Mouse (Mus musculus): ENCODE results near the gene Eif4b.
A peak's percentile ranks its signal among the peaks of the same experiment; 100 is the strongest.

Eif4b gene

DNA sequence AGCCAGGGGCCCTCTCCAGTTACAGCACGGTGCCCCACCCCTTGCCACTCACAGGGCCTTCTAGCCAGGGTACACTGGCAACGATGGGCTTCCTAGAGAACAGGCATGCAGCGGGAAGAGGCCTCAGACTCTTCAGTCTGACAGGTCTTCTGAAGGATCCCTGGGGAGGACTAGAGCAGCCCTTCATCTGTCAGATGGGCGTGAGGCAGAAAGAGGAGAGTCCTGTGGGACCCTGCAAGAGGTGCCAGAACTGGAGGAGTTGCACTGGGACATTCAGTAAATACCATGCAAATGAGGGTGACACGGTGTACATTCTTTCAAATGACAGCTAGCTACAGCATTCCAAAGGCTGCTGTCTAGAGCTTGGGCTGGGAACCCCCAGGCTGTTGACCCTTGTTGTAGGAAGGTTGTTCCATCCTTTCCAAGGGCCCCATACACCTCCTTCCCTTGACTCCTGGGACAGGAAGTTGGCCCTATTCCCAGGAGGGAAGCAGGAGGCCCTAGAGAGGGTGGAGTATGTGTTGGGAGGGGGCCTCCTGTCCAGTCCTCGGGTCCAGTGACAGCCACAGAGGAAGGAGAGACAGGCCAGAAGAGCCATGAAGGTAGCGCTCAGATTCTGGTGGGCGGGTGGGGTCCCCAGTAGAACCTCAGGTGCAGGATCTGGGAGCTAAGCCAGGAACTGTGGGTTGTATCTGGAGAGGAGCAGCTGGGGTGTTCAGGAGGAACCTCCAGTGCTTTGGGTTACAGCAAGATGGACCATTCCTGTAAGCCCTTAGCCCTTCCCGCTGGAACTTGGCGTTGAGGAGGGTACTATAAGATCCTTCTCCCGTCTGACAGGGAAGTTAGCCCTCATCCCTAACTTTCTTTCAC lies 28.3 kb downstream of the Eif4b start:
- no peak for DNase-seq (ENCODE audit: low read depth in 1 of 2, low spot score in 2 of 2)

DNA sequence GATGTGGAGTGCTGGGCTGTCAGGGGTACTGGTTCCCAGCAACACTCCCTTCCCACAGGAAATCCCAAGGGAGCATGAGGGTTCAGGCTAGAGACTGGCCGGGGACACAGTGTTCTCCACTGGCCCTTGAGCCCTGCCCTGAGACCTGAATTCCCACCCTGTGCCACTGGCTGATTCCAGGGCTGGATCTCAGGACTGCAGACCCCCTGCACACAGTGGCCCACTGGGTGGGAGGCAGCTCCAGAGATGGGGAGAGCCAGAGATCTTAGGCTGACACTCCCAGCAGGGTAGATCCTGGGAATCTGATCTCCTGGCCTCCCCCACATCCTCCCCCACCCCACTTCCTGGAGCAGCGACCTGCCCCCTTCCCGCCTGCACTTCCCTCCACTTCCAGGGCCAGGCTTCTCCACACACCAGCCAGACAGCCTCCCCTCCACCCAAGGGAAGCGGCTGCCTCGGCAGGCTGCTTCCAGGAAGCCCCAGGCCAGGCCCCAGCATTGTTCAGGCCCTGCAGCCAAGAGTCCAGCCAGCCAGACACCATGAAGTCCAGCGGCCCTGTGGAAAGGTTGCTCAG lies 29.1 kb downstream of the Eif4b start:
- no peak for DNase-seq (ENCODE audit: low read depth in 1 of 2, low spot score in 2 of 2)

DNA sequence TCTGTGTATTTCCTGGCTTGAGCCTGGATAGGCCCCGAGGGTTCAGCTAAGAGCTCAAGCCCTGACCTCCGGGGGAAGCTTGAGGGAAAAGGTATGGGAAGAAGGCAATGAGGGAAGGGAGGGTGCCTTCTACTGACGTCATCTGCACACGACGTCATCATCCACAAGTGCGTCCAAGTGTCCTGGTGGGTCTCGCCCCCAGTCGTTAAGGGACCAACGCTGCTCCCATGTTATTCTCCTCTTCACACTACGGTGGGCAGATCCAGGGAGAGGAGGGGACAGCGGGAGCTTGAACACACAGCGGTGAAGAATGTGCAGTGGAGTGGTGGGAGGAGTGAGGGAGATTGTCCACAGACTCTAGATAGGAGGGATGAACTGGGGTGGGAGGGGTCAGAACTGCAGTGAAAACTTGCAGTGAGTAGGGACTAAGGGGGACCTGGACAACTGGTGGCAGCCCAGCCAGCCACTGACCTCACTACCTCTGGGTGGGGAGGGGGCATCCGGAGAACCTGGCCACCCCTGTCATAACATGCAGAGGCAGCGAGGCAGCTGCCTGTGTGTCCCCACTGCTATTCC lies 29.9 kb downstream of the Eif4b start:
- DNase-seq (ENCODE audit: low read depth in 1 of 2, low spot score in 2 of 2): no peak

DNA sequence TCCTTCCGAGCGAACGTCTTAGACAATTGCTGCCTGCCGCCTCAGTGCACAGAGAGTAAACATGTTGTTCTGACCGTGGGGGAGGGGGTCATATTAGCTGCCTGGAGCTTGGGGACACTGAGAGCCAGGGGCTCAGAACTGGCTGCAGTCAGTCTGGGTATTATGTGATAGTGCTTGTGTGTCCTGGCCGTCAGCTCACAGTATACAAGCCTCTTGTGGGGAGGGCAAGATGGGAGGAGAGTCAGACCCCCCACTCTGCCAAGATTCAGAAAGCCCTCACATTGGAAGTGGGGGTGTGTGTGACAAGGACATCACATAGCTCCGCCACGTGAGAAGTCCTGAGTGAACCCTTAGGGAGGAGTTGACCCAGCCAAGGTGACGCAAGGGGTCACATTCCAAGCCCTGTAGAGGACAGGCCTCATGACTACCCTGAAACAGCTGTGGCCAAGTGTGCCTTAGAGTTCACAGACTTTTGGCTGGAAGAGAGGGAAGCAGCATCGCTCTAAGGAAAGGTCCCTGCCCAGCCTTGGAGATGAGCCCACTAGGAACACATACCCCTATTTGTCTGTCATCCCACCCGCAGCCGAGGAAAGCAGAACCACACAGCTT lies 30.5 kb downstream of the Eif4b start:
- DNase-seq (ENCODE audit: low read depth in 1 of 2, low spot score in 2 of 2): no peak

DNA sequence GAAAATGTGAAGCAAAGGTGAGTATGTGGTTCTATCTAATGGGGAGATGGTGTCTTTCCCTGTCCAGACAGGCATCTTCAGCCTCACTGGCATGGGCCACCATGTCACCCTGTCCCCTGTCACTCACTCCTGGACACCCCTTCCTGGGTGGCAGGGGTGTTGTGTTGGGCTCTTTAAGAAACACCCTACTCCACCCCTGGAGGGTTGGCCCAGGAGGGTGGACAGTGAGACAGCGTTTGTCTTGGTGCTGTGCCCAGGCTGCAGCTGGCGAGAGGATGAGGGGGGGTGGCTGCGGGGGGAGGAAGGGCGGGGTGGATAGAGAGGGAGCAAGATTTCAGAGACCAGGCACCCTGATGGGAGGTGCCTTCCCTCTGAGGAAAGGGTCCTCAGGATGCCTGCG lies 31.8 kb downstream of the Eif4b start:
- DNase-seq (ENCODE audit: low read depth in 1 of 2, low spot score in 2 of 2): no peak

DNA sequence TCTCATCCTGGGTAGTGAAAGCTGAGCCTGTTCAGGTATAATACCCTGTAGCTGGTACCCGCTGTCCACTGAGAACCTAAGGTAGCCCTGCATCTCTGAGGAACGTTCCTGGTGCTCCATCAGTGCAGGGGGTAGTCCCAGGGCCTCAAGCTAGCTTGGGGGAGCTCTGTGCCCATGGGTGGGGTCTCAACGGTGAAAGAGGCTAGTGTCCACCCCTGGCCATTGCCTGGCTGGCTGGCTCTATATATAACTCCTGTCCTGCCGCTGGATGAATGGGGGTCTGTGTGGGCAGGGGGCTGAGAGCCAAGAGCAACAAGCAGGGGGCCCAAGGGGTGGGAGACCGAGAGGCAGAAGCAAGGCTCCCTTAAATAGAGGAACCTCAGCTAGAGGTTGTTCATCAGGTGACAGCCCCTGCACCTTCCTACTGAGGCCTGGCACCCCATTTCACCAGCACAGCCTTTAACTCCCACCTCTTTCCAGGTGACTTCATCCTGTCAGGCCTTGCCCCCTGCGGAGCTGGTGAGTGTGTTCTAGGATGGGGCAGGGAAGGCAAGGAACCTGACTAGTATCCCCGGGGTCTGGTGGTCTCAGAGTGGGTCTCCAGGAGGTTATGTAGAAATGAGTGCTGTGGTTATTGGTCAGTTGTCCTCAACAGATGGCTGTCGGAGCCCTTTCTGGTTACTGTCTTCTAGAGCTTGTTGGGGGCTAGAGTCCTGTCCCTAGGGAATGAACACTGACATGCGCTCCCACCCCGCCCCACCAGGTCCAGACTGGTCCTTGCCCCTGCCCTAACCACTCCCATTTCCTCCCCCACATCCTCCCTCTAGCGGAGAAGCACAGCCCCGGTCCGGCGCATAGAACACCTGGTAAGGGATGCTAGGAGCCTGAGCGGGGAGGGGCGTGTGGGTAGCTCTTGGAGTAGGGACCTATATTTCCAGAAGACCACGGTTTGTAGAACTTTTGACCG lies 32.5 kb downstream of the Eif4b start:
- DNase-seq (ENCODE audit: low read depth in 1 of 2, low spot score in 2 of 2): no peak

DNA sequence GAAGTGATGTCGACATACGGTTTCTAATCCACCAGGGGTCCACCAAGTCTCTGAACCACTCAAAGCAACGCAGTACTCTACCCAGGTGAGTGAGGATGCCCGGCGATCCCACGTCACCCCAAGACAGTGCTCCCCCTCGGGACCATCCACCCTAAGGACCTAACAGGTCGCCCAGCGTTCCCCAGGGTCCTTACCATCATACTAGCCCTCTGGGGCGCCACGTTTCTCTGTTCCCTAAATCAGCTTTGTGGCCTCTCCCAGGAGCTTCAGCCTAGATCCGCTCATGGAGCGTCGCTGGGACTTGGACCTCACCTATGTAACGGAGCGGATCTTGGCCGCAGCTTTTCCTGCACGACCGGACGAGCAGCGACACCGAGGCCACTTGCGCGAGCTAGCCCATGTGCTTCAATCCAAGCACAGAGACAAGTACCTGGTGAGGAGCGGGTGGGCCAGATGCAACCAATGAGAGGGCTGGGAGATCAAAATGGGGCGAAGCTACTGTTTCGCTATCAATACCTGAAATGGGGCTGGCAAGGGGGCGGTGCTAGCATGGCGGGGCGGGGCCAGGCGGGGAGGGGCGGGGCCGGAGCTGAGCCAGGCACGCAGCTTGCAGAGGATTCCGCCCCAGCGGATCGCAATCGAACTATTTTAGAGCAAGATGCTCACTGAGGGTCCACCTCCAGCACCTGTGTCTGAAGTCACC lies 33.3 kb downstream of the Eif4b start:
- DNase-seq (ENCODE audit: low read depth in 1 of 2, low spot score in 2 of 2): no peak

DNA sequence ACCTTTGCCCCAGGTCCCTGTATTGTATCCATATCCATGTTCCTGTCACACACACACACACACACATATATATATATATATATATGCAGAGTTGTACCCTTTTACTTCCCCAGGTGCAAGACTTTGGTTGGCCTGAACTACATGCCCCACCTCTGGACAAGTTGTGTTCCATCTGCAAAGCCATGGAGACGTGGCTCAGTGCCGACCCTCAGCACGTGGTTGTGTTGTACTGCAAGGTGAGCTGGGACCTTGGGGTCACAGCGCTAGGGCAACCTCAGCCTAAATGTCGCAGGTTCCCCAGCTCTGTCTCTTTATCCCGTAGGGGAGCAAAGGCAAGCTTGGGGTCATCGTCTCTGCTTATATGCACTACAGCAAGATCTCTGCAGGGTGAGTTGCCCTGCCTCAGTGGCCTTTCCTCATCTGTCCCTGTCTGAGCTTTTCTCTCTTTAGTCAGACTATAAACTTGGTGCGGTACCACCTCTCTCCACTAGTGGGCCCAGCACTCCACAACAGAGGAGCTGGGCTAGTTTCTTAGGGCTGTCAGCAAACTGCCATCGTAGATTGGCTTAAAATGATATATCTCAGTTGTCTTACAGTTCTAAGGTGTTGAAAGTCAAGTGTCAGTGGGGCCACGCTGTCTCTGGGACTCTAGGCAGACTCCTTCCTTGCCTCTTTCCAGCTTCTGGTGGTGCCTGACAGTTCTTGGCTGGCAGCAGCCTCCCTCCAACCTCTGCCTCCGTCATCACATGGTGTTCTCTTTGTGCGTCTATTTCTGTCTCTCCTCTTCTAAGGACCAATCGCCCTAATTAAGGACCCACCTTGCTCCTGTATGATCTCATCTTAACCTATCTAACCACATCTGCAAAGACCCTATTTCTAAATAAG lies 34.4 kb downstream of the Eif4b start:
- no peak for DNase-seq (ENCODE audit: low read depth in 1 of 2, low spot score in 2 of 2)

DNA sequence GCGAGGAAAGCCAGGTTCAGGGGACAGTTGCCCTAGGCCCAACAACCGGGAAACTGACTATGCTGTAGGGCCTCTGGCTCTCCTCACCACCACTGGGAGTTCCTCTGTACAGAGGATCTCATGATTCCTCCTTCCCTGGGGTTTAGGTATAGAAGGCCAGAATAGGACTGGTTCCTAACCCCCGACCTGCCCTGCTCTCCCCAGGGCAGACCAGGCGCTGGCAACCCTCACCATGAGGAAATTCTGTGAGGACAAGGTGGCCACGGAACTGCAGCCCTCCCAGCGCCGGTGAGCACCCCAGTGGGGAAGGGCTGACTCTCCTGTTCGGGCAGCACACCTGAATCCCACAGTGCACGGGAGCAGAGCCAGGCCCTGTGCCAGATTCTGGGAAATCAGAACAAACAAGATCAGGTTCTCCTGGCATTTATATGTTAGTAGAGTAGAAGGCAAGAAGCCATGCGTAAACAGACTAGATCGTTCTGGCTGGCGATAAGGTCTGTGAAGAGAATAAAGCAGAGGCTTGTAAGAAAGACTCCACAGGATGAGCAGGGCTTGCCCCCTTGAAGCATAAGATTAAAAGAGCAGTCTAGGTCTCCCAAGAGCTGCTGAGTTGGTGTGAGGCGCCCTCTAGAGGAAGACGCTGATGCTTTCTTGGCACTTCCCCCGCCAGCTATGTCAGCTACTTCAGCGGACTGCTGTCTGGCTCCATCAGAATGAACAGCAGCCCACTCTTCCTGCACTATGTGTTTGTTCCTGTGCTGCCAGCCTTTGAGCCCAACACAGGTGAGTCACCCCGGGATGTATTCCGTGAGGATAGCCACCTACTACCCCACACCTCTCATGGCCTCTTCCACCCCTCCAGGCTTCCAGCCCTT lies 35.3 kb downstream of the Eif4b start:
- peak in 1 of 2 experiments; percentile 64 for DNase-seq (ENCODE audit: low read depth in 1 of 2, low spot score in 2 of 2)

DNA sequence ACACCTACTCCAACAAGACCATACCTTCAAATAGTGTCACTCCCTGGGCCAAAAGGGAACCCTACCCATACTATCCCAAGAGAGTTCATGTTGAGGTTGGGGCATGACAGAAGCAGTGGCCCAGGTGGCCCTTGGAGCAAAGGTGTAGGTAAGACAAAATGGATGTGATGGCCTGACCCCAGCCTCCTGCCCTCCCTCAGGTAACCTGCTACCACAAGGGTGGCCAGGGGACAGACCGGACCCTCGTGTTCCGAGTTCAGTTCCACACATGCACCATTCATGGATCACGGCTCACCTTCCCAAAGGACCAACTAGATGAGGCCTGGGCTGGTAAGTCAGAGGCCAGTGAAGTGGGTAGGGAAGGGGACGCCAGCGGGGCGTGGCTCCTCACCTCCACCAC lies 36.7 kb downstream of the Eif4b start:
- no peak for DNase-seq (ENCODE audit: low read depth in 1 of 2, low spot score in 2 of 2)

DNA sequence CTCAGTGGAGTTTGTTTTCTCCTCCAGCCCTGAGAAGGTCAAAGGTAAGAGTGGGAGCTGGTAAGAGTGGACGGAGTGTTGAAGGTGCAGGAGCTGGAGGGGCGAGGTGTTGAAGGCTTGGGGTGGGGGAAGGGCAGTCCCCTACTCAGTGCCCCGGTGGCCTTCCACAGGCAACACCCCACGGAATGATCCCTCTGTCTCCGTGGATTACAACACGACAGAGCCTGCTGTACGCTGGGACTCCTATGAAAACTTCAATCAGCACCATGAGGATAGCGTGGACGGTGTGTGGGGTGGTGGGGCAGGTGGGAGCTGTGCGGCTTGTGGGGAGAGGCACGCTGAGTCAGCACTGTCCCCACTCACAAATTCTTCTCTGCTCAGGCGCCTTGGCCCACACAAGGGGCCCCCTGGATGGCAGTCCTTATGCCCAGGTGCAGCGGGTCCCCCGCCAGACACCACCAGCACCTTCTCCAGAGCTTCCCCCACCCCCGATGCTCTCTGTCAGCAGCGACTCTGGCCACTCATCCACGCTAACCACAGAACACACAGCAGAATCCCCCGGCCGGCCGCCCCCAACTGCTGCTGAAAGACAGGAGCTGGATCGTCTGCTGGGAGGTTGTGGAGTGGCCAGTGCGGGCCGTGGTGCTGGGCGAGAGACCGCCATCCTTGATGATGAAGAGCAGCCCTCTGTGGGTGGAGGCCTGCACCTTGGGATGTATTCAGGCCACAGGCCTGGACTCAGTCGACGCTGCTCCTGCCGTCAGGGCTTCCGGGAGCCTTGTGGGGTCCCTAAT lies 37.3 kb downstream of the Eif4b start:
- DNase-seq (ENCODE audit: low read depth in 1 of 2, low spot score in 2 of 2): no peak

DNA sequence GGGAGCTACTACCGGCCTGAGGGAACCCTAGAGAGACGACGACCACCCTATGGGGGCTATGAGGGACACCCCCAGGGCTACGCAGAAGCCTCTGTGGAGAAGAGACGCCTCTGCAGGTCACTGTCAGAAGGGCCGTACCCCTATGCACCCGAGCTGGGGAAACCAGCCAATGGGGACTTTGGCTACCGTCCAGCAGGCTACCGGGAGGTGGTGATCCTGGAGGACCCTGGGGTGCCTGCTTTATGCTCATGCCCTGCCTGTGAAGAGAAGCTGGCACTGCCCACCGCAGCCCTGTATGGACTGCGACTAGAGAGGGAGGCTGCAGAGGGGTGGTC lies 37.9 kb downstream of the Eif4b start:
- no peak for DNase-seq (ENCODE audit: low read depth in 1 of 2, low spot score in 2 of 2)

DNA sequence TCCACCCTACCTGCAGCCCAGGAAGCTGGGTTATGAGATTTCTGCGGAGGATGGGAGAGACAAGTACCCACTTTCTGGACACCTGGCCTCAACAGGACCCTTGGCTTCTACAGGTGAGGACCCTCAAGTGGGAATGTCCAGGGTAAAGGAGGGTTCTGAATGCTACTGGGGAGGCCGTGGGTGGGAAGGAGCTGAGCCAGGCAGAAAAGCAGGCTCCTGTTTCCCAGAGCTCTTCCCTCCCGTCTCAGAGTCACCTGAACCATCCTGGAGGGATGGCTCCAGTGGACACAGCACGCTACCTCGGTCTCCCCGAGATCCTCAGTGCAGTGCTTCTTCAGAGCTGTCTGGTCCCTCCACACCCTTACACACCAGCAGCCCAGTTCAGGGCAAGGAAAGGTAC lies 38.6 kb downstream of the Eif4b start:
- no peak for DNase-seq (ENCODE audit: low read depth in 1 of 2, low spot score in 2 of 2)

DNA sequence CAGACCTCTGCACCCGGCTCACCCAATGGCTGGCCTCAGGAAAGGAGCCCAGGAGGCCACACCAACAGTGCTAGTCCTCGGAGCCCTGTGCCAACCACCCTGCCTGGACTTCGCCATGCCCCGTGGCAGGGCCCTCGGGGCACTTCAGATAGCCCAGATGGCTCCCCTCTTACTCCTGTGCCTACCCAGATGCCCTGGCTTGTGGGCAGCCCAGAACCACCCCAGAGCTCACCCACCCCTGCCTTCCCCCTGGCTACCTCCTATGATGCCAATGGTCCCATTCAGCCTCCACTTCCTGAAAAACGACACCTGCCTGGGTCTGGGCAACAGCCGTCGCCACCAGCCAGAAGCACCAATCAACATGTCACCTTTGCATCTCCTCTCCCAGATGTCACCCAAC lies 39.3 kb downstream of the Eif4b start:
- no peak for DNase-seq (ENCODE audit: low read depth in 1 of 2, low spot score in 2 of 2)

DNA sequence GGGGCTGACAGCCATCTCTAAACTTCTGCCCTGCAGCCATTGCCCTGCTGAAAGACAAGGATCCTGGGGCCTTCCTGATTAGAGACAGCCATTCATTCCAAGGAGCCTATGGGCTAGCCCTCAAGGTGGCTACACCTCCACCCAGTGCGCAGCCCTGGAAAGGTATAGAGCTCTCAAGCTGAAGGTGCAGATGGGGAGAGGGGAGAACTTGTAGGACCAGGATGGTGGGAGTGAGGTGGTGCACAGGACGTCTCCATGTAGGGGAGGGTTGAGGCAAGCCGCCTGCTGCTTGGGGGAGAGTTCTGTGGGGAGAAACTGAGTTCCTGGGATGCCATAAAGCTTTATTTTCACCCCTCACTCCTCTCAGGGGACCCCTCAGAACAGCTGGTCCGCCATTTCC lies 40.1 kb downstream of the Eif4b start:
- DNase-seq (ENCODE audit: low read depth in 1 of 2, low spot score in 2 of 2): no peak

DNA sequence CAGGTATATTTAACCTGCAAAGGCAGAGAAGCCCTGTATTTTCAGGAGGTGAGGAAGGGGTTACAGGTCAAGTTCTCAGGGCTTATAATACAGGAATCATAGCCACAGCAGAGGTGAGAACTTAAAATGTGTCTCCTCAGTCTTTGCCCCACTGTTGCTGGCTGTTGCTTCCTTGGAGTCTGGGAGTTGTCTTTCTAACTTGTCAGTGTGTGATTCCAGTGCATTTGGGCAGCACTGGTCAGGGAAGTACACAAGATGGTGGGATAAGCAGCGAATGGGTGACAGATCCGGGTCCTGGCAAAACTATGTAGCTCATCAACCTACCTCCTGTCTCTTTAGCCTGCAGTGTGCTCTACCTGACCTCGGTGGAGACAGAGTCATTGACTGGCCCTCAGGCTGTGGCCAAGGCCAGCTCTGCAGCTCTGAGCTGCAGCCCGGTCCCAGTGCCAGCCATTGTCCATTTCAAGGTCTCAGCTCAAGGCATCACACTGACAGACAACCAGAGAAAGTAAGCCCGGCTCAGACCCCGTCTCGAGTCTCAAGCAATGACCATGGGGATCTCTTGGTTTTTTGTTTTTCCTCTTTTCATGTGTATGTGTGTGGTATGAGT lies 41.2 kb downstream of the Eif4b start:
- no peak for DNase-seq (ENCODE audit: low read depth in 1 of 2, low spot score in 2 of 2)

DNA sequence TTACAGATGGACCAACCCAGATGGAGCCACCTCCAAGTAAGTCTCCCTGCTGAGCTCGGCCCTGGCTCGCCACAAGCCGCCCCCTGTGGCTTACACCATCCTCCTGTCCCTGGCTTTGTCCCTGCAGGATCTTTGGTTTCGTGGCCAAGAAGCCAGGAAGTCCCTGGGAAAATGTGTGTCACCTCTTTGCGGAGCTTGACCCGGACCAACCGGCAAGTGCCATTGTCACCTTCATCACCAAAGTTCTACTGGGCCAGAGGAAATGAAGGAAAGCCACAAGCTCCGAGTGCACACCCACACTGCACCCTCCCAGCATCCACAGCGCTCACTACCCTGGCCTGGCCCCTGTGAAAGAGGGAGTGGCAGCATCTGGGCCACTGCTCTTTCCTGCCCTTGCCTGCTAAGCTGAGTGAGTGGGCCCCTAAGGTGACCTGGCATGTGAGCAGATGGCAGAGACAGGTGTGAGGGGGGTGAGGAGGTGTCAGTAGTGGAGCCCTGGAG lies 42.2 kb downstream of the Eif4b start:
- no peak for DNase-seq (ENCODE audit: low read depth in 1 of 2, low spot score in 2 of 2)
